Mouse (Mus musculus) liver, adult 2 months (tissue): ENCODE measurements around the gene Stk10.

Experiments
- CTCF ChIP-seq: fragments of 200-500 bp; IDR thresholded peaks from 2 replicates; pipeline ENCODE4 v1.5.1; 2011; ENCODE audit warnings: low read depth, low read length, control low read depth
- POLR2A ChIP-seq: fragments of 200-500 bp; IDR thresholded peaks from 2 replicates; pipeline ENCODE4 v1.6.1; 2011; ENCODE audit warnings: low read length, control low read depth; ENCODE audit not compliant: insufficient read depth; ENCODE audit errors: extremely low read depth

DNA sequence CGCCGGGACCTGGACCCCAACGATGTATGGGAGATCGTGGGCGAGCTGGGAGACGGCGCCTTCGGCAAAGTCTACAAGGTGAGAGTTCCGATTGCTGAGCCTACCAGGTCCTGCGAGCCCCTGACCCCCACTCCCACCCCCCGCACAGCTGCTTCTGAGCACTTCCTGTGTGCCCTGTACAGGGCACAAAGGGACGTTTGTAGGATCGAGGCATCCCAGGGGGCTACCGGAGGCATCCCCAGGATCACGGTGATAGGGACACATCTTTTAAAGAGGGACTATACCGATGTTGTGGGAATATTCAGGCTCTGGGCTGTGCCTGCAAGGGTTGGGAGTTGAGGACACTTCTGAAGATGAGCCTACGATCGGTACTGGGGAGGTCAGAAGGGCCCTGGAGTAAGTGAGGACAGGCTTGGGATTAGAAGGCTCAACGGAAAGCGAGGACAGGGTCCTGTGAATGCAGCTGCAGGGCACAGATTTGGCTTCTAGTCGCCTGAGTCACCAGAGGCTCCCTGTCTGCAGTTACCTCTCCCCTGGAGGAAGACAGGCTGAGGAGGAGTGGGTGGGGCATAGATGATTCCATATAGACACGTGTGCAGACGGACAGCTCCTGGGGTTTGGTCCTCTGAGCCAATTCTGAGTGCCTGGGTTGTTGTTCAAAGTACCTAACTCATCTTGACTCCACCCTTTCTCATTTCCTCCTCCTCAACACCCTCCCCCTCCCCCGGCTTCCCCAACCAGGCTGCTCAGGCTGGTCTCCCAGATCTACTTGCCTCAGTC, 567 bp downstream of the Stk10 start:
- TF ChIP-seq CTCF (no peak), POLR2A (no peak)
